Mouse (Mus musculus) Muller cell, postnatal 12 days (primary cell): ENCODE results near the gene Cntnap2.

Experiments used
- DNase-seq: peaks from one replicate; pipeline ENCODE4 v3.0.0-alpha.2; 2015; ENCODE audit errors: inconsistent ontology term

Cntnap2 gene

DNA sequence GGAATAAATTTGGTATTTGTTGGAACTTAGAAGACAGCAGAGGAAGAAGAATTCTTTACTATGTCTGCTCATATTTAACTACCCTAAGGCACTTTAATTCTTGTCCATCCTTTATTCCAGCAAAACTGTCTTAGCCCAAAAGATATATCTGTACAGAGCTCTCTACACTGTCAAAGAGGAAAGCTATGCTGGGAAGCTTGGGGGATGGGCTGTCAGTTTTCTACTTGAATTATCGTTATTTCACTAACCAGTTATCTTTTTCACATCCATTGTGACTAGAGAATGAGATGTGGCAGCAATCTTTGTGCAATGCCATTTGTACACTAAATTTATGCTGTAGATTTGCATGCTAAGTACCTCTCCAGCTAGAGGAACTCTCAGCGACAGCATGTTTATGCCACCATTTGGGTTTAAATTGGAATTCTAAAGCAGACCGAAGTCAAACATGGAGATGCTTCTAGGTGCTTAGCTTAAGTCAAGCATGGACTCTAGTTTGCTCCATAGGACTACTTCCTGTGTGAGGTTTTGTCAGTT, 268.9 kb downstream of the Cntnap2 start:
- no peak for DNase-seq

- no peak for DNase-seq
Measured at GRCm38 (mm10) chr6:45345396-45345795, 286.2 kb downstream of the Cntnap2 start.

DNA sequence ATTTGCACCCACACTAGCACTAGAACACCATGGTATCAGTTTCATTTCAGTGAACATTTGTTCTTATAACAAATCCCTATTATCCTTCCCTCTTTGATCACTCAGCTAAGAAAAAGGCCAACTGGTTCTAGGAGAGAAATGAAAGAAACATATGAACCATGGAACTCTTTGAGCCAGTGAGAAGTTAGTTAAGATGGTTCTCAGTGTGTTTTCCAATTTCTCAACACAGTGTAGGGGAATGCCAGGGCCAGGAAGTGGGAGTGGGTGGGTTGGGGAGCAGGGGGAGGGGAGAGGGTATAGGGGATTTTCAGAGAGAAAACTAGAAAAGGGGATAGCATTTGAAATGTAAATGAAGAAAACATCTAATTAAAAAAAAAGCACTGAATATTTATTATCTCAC, 286.8 kb downstream of the Cntnap2 start:
- no peak for DNase-seq

DNA sequence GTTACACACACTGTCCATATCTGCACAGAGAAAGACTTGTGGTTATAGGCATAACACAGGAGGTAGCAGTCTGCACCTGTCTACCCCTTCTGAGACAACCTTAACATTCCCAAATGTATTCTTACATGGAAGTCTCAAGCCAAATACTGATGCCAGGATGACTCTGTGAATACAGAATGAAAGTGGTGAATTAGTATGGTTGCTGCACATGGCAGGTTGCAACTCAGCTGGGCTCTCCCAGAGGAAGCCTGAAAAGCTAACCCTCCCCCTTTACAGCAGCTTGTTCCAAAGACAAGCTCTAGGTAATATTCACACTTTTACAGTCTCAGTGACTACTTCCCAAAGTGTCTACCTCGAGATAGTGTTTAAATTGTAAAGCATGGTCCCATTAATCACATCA, 307.3 kb downstream of the Cntnap2 start:
- DNase-seq: no peak

- no peak for DNase-seq
Measured at GRCm38 (mm10) chr6:45381126-45381525, 322.0 kb downstream of the Cntnap2 start.

- DNase-seq: no peak
Measured at GRCm38 (mm10) chr6:45389034-45389433, 329.9 kb downstream of the Cntnap2 start.

GRCm38 (mm10) chr6:45413629-45414028, 354.5 kb downstream of the Cntnap2 start:
- no peak for DNase-seq

DNA sequence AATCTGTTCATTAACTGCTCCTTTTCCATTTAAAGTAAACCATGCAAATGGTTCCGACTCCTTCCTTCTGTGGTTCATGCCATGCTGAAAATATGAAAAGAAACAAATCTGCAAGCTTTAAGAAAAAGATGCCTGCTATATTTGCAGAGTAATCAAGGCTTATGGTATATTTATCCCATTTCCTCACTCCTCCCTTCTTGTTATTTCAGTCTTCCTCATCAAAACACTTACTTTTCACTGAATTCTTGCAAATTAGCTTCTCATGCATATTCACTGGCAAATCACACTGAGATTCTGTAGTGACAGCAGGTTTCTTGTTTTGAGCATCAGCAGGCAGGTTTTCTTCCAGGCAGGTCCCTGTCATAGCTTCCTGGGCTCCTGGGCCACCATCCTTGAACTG, 396.3 kb downstream of the Cntnap2 start:
- DNase-seq: no peak

- no peak for DNase-seq
Measured at GRCm38 (mm10) chr6:45518221-45518620, 459.1 kb downstream of the Cntnap2 start.

GRCm38 (mm10) chr6:45536999-45537398, 477.8 kb downstream of the Cntnap2 start:
- DNase-seq: no peak

DNA sequence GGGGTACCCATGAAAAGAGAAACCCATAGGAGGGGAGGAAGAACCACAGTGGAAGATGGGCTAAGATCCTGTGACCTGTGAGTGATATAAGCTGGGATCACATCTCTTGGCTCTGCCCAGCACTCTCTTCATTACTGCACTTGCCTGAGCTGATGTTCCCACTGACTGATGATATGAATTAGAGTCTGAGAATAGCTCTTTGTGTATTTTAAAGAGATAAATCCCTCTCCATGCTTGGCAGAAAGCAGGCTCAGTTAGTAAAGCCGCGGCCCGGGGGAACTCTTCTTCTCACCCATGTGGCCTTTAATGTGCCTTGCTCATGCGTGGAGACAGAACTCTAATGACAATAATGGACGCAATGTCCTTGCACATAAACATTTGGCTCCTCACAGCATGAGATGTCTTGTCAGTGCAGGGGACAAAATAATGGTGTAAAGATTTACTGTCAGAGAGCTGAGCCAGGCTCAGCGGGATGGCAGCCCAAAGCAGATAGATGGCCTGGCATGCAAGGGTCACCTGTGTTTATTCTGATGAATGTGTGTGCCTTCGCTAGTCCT, 485.2 kb downstream of the Cntnap2 start:
- DNase-seq: peak; percentile 8

GRCm38 (mm10) chr6:45559724-45560123, 500.6 kb downstream of the Cntnap2 start:
- no peak for DNase-seq

DNA sequence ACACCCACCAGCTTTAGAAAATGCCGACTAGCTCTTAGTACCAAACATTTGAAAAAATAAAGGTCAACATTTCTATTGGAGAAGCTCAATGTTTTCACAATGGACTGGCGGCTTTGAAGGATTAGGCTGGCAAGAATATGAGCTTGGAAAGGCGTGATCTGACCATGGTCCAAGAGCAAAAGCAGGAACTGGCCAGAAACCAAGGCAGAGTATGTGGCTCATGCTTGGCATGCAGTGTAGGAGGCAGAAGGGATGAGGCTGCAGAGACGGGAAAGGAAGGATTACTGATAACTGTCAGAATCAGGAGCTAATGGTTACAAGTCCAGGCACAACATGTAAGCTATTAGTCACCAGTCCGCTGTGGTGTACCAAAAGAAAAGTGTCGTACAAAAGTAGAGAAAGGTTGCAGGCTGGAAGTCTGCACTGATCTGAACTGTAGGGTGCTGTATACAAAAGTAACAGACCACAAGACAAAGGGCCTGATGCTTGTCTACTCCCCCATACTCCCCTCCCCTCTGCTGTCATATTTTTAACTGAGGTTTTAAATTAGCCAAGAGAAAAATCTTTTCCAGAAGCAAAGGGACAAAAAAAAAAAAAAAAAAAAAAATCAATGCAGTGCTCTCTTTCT, 525.4 kb downstream of the Cntnap2 start:
- peak; percentile 51 for DNase-seq

DNA sequence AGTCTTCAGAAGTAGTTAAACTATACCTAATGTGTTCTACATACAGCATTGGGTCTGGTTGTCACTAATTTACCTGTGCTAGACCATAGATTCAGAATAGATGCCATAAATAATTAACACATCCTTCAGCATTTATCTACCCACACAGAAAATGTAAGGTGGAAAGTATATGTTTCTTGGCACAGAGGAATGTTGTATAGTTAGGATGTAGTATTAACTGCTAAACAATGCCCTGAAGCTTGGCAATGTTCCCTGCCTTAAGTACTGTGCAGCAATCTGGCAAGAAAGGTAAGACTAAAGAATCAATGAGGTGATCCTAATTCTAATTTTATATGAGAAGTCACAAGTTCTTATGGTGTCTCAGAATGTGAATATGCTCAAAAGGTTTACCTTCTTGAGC, 529.9 kb downstream of the Cntnap2 start:
- DNase-seq: no peak

GRCm38 (mm10) chr6:45647017-45647416, 587.9 kb downstream of the Cntnap2 start:
- DNase-seq: no peak

GRCm38 (mm10) chr6:45648419-45648818, 589.3 kb downstream of the Cntnap2 start:
- no peak for DNase-seq

DNA sequence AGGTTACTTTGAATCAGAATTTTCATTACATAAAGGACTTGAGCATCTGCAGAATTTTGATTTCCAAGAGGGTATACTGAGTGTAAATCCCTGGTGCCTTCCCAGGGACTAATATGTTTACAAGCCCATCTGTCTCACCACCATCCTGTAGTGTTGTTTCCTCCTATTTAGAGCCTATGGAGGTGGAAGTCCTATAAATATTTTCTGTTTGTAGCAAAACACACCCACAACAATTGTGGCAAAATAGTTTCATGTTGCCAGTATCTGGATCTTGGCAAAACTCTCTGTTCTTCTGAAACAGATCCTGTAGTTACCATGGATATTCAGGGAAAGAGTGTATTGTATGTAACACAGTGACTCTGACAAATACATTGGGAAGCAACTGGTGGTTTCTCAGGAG, 641.1 kb downstream of the Cntnap2 start:
- DNase-seq: no peak

- DNase-seq: no peak
Measured at GRCm38 (mm10) chr6:45791612-45792011, 732.5 kb downstream of the Cntnap2 start.

GRCm38 (mm10) chr6:45841626-45842341, 782.6 kb downstream of the Cntnap2 start:
- peak; percentile 42 for DNase-seq

DNA sequence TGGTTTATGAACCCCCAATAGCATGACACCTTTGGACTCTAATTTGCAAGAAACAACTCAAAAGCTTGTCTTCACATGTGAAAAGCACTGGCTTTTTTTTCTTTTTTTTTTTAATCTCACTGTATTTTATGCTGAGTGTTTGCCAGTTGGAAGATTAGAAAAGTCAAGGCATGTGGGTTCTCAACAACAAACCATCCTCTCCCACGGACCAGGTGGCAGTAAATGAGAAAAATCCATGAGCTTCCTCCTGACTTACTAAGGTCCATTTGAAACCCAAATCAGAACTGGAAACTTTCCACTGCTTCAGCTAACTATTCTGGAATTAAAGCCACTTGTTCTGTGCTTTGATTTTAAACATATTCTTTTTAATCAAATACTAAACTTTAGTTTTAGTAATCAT, 784.6 kb downstream of the Cntnap2 start:
- no peak for DNase-seq

DNA sequence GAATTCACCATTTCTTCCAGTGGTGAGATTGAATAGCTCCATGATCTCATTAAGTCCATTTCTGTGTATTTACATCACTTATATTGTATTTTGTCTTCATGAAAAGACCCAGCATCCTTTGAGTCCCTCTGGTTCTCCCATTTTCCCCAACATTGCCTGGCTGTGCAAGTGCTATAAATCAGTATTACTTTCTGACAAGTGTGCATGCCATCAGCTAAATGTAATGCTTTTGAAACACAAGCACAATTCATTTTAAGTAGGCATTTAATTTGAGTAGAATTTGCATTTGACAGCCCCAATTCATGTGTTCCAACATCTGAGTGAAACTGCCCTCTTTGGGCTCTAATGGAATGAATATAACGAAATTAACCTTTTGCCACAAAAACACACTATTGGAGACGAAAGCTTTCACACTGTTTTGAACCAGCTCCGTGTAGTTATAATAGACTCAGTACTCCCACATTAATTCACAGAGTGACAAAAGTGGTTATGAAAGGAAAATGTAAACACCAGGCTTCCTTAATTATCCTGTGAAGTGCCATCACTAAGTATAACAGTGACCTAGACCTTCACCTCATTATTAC, 812.3 kb downstream of the Cntnap2 start:
- DNase-seq: no peak

GRCm38 (mm10) chr6:45885486-45885885, 826.3 kb downstream of the Cntnap2 start:
- peak; percentile 79 for DNase-seq

DNA sequence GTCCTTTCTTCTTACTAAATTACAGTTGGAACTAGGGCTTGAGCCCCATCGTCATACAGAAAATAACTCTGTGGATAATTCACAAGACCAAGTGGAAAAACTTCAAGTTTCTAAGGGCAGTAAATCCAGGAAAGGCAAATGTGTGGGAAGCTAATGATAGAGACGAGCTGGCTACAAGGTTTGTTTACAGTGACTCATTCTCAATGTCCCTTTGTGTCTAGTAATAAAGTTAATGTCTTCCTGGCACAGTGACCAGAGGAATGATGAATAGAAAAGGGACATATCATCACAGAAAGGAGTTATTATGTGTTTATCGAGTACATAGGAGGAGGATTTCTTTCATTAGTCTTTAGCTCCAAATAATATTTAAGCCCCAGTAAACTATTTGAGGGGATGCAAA, 828.7 kb downstream of the Cntnap2 start:
- DNase-seq: peak; percentile 92
